Mouse (Mus musculus): ENCODE measurements around the gene Mesp2.

Mesp2 gene

GRCm38 (mm10) chr7:79803887-79804286 is 6.6 kb upstream of the Mesp2 start:
- in situ Hi-C loops (cut with MboI, MseI), result no loop called here

GRCm38 (mm10) chr7:79808561-79808960 is 2.0 kb upstream of the Mesp2 start:
- in situ Hi-C loops (cut with MboI, MseI), result no loop called here

GRCm38 (mm10) chr7:79813409-79813808 is 2.9 kb downstream of the Mesp2 start:
- in situ Hi-C loops (cut with MboI, MseI), result no loop called here

- in situ Hi-C loops (cut with MboI, MseI), result no loop called here
These were observed 7.8 kb downstream of the Mesp2 start for GRCm38 (mm10) chr7:79818321-79818720.

GRCm38 (mm10) chr7:79819515-79819914 is 9.0 kb downstream of the Mesp2 start:
- in situ Hi-C loops (cut with MboI, MseI), result no loop called here

GRCm38 (mm10) chr7:79819996-79820395 is 9.5 kb downstream of the Mesp2 start:
- in situ Hi-C loops (cut with MboI, MseI), result no loop called here

GRCm38 (mm10) chr7:79822092-79822695 is 11.7 kb downstream of the Mesp2 start:
- in situ Hi-C loops (cut with MboI, MseI), result no loop called here

GRCm38 (mm10) chr7:79828341-79828740 is 17.8 kb downstream of the Mesp2 start:
- in situ Hi-C loops (cut with MboI, MseI), result no loop called here

GRCm38 (mm10) chr7:79831145-79831544 is 20.6 kb downstream of the Mesp2 start:
- in situ Hi-C loops (cut with MboI, MseI), result no loop called here

- in situ Hi-C loops (cut with MboI, MseI), result no loop called here
These were observed 21.1 kb downstream of the Mesp2 start for GRCm38 (mm10) chr7:79831585-79831984.

GRCm38 (mm10) chr7:79832980-79833379 is 22.5 kb downstream of the Mesp2 start:
- in situ Hi-C loops (cut with MboI, MseI), result no loop called here

- in situ Hi-C loops (cut with MboI, MseI), result no loop called here
These were observed 24.7 kb downstream of the Mesp2 start for GRCm38 (mm10) chr7:79835196-79835595.

GRCm38 (mm10) chr7:79837247-79837646 is 26.7 kb downstream of the Mesp2 start:
- in situ Hi-C loops (cut with MboI, MseI), result no loop called here

- in situ Hi-C loops (cut with MboI, MseI), result no loop called here
These were observed 31.6 kb downstream of the Mesp2 start for GRCm38 (mm10) chr7:79842163-79842562.

GRCm38 (mm10) chr7:79844090-79844802 is 33.7 kb downstream of the Mesp2 start:
- in situ Hi-C loops (cut with MboI, MseI), result no loop called here

GRCm38 (mm10) chr7:79846342-79846741 is 35.8 kb downstream of the Mesp2 start:
- in situ Hi-C loops (cut with MboI, MseI), result no loop called here

- in situ Hi-C loops (cut with MboI, MseI), result no loop called here
These were observed 37.2 kb downstream of the Mesp2 start for GRCm38 (mm10) chr7:79847456-79848451.

GRCm38 (mm10) chr7:79856305-79856704 is 45.8 kb downstream of the Mesp2 start:
- in situ Hi-C loops (cut with MboI, MseI), result no loop called here

- in situ Hi-C loops (cut with MboI, MseI), result no loop called here
These were observed 47.8 kb downstream of the Mesp2 start for GRCm38 (mm10) chr7:79858202-79858934.

- in situ Hi-C loops (cut with MboI, MseI), result no loop called here
These were observed 48.6 kb downstream of the Mesp2 start for GRCm38 (mm10) chr7:79858956-79859630.

GRCm38 (mm10) chr7:79860811-79861210 is 50.3 kb downstream of the Mesp2 start, which contains the start of gene Anpep:
TSS of gene Anpep (minus strand) at chr7:79861059.
- in situ Hi-C loops (cut with MboI, MseI), result no loop called here

Measured in T-helper 1 cell (primary cell).